Mouse (Mus musculus) T-helper 17 cell (primary cell): ENCODE measurements around the gene Sfxn5.

Experiments
- in situ Hi-C, 2 experiments: fragments of 300-600 bp; cut with MboI, MseI; formaldehyde crosslinking; loops; 1 replicate in 1 of 2; 2 replicates in 1 of 2; pipeline ENCODE4 v1.15.1; 2025; ENCODE audit warnings: high pct_unique_total_duplicates in 2 of 2

Gene Sfxn5

DNA sequence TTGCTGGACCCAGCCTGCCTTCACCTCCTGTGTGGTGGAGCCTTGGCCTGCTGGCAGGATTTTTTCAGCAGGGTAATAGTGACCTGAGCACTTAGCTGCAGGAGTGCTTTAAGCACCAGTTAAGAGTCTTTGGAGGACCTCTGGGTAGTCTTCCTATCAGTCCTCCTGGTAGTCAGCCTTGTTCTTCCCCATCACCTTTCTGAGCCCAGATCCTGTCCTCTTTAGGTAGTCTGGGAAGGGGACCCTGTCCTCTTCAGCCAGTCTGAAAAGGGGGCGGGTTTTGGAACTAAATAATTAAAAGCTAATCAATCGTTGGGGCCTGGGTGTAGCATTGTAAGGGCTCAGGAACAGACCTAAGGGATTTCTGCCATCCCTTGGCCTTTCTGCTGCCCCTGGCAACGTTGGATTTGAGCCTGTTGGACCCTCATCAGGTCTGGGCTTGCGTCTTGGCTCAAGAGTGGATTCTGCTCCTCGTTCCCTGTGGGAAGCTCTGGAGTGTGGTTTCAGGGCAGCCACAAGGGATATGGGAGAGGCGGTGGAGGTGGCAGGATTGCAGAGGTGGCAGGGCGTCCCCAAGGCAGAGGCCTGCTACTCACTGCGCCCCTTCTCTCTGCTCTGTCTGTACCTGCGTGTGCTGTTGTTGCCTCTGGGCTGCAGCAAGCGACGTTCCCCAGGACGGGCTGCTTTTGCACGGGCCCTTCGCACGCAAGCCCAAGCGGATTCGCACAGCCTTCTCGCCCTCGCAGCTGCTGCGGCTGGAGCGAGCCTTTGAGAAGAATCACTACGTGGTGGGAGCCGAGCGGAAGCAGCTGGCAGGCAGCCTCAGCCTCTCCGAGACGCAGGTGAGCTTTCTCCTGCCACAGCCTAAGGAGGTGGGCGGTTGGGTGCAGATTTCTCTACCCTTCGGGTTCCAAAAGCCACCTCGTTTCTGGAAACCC, 139.6 kb downstream of the Sfxn5 start:
- in situ Hi-C loops = no loop called here

DNA sequence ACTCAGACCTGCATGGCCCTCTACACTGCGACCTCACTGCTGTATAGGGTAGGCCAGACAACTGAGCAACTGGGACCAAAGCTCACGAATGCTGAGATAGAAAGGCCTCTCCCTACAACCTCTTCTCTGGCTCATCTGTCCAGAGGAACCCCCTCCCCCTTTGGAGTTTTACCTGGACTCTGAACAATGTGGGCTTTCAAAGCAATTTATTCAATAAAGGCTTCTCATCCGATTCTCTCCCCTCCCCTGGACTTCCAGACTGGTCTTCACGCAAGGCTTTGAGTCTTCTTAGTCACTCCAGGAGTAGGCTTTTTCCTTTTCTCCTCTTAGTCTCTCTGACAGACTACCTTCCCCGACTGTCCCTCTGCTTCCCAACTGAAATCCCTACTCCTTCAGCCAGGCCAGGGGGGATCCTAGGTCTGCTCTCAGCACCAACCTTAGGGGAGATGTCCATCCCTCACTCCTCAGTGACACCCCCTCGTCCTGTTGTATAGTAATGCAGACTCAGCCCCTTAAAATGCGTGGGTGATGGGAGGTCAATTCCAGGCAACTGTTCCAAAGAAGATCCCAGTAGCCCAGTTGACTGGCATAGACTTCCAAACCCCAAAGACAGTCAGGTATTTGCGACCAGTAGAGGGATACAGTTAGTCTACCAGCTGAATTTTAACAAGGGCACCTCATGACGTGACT, 141.3 kb downstream of the Sfxn5 start:
- in situ Hi-C loops = no loop called here

DNA sequence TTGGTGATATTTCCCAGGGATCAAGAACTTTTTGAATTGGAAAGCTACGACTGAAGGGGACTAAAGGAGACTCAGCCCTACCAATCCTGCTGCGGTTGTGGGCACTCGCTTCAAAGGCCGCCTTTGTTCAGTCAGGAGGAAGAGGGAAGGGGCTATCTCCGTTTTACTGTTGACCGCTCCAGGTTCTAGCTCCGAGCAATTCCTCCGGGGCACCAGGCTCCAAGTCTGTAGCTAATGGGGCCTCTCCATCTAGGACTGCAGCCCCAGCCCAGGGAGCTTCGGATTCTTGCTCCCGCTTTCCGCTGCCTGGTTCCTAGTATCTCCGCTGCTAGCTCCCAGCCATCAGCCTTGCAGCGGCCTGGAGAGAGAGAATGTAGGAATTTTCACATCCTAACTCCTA, 142.6 kb downstream of the Sfxn5 start:
- in situ Hi-C loops = no loop called here

DNA sequence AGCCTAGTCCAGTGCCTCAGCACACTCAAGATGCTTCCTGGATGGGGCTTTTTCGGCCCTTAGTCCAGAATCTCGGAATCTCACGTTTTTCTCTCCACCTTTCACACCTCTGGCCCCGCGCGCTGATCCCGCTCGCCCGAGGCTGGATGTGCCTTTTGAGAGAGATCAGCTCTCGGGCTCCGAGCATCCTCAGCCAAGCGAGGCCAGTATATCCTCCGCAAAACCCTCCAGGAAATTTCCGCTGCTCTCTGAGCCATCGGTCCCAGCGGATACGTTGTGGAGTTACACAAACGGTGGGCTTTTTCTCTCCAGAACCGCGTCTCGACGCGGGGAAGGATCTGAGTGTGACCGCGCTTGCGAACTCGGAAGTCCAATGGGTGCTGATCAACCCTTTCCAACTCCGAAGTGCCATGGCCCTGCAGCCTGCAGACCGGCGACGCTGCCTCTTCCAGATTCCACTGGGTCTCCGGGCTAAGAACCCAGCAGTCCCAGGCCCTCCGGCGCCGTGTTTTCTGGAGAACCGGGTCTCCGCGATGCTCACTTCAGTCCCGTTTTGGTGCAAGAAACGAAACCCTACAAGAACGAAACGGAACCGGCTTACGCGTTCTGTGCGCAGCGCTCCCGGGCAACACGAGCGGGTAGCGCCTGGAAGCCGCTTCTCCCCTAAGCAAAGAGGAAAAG, 143.2 kb downstream of the Sfxn5 start:
- in situ Hi-C loops = loop anchor here in 1 of 2 experiments (5.0 kb wide), 1 partner anchor 63 kb away; no protein-coding TSS in a partner anchor

DNA sequence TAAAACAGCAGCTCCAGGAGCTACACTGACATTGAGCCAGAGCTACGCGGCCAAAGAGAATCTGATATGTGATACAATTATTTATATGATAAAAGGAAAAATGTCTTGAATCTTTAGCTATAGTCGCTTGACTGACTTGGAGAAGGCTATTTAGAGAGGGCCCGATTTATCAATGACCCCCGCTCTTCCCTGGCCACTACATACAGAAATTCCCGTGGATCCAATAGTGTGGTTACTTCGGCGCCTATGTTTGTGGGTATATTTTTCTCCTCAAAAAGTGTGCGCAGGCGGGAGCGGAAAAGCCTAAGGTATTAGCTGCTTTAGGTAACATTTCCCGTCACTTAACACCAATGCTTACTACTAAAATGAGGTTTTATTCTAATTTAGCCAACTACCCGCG, 143.9 kb downstream of the Sfxn5 start:
- in situ Hi-C loops = loop anchor here in 1 of 2 experiments (5.0 kb wide), 1 partner anchor 62 kb away; no protein-coding TSS in a partner anchor

DNA sequence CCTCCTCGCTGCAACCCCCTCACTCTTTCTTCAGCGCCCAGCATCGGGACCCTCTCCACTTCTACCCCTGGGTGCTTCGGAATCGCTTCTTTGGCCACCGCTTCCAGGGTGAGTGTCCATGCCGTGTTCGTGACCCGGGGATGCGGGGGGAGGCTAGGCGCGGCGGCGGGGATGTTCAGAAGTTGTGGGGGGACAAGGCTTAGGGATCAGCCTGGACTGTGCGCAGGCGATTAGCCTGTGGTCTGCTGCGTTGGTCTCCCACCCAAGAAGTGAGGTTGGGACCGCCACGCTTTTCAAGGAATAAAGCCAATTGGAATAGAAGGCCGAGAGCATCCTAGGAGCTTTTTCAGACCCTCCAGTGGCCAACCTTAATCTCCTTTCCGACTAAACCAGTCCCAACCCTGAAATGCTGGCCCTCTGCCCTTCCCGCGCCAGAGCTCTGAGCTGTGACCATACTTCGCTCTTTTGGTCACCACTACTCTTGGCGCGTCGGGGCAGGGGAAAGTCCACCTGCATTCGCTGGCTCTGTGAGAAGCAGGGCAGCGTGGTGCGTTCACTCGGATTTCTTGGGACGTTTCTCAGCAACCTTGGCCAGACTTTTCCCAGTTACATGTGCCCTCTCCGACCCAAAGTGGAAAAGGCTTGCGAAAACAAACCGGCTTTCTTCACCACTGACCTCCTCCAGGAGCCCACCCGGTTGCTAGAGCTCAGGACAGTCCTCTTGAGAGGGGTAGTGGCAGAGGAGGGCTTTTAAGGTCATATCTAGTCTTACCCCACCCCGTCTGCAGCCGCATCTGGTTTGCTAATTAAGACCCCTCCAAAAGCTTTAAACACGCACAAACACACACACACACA, 144.7 kb downstream of the Sfxn5 start:
- in situ Hi-C loops = loop anchor here in 1 of 2 experiments (5.0 kb wide), 1 partner anchor 61 kb away; no protein-coding TSS in a partner anchor

DNA sequence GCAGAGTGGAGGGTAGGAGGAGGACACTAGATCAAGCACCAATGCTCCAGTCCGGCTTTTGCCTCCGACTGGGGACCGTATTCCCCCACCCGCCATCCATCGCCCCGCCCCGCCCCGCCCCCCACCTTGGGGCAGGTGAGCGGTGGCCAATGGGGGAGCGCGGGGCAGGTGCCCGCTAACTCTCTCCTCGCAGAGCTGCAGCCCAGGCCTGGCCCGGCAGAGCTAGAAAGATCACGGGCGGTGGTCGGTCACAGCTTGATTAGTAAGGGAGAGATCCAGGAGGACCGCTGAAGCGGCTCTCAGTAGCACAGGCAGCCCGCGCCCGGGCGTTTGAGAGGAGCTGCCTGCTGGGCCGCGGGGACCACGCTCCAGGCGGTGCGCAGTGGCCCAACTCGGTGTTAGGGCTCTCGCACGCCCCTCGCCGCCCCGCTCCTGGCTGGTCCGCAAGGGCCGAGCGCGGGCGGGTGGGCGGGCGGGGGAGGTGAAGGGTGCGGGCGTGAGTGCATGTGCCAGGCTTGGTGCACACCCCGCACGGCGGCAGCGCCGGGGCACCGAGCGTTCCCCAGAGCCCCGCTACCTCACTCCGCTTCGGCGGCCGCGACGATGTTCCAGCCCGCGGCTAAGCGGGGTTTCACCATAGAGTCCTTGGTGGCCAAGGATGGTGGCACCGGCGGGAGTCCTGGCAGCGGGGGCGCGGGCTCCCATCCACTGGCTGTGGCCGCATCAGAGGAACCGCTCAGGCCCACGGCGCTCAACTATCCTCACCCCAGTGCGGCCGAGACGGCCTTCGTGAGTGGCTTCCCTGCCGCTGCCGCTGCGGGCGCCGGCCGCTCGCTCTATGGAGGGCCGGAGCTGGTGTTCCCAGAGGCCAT, 145.6 kb downstream of the Sfxn5 start, which contains the start of gene Emx1:
Gene Emx1, plus strand, starts transcription at position 99 of the 872 bp plus-strand sequence.
- in situ Hi-C loops = loop anchor here in 1 of 2 experiments (5.0 kb wide), 1 partner anchor 60 kb away; no protein-coding TSS in a partner anchor

DNA sequence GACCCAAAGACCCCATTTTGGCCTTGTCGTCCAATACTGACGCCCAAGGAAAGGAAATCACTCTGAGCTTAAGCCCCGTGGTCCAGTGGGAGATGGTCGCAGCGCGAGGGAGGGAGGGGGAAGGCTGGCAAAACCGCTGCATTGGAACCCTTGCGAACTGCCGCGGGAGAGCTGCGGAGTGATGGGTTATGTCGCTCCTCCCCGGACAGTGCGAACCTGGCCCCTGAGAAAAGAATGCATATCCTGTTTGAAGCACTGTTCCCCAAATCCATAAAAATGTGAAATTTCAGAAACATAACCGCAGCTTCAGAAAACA, 146.5 kb downstream of the Sfxn5 start:
- in situ Hi-C loops = loop anchor here in 1 of 2 experiments (5.0 kb wide), 1 partner anchor 59 kb away; no protein-coding TSS in a partner anchor

DNA sequence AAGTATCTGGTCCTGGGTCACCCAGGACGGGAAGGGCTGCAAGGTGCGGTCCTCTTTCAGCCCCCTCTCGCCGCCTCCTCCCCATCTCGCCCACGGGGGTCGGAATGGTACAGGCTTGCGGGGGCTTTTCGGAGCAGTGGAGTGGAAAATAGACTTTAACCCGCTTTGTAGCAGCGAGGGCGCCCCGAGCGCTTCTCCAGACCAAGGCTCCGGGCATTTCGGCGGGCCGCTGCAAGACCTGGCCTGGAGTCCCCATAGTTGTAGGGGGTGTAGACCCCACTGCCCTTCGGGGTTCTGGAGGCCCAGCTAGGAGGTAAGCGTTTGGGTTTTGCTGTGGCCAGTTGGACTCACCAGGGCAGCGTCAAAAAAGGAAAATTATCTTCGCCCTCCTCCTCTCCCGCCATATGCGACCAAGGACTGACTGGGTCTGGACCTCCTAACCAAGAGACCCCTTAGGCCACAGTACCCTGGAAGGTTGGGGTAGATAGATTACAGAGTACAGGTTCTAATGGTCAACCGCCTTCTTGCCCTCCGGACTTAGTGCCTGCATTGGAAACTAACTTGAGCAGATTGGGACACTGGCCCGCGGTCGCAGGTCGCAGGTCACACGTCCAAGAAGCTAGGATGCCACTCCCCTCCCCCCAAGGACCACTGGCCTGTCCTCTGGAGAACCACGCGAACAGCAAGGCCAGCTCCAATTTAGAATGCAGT, 147.0 kb downstream of the Sfxn5 start:
- in situ Hi-C loops = loop anchor here in 1 of 2 experiments (5.0 kb wide), 1 partner anchor 59 kb away; no protein-coding TSS in a partner anchor

DNA sequence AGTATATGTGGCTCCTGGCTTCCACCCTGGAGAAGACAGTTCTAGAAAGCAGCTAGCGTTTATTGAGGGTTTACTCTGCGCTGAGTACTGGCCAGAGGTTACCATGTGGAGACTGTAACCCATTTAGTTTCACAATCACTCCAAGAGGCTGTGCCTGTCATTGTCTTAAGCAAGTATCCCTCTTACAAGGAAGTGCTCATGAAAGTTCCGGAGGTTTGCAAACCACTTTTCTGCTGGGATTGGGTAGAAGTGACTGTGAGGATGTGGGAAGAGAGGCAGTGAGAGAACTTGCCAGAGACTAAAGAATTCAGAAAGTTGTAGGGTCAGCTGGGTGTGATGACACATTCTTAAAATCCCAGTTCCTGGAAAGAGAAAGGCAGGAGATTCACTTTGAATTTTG, 149.3 kb downstream of the Sfxn5 start:
- in situ Hi-C loops = no loop called here

DNA sequence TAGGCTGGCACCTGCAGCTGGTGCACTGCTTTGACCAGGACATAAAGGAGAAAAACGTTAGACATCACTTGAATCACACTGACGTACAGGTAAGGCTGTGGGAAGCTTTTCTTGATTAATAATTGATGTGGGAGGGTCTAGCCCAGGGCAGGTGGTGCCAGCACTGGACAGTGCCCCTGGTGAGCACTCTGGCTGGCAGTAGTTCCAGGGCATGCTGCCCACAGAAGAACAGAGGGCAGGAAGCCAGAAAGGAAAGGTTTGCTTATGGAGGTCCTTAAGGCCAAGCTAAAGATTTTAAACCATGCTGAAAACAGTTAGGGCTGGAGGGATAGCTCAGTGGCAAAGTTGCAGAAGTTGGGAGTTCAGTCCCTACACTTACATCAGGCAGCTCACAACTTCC, 153.2 kb downstream of the Sfxn5 start:
- in situ Hi-C loops = no loop called here

DNA sequence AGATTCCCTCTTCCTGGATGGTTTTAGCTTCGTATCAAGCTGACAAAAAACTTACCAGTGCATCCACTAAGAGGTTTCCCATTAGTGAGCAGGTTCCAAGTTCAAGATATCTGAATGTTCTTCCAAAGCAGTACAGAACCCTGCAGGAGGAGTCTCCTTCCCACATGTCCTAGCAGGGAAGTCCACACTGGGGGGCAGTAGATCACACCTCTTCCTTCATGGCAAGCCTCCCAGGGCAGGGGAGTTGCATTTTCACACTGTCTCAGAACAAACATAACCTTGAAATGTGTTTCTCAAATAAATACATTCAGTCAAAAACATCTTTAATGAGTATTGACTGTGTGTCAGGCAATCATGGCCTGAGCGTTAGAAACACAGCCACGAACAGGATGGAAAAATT, 153.7 kb downstream of the Sfxn5 start:
- in situ Hi-C loops = no loop called here

DNA sequence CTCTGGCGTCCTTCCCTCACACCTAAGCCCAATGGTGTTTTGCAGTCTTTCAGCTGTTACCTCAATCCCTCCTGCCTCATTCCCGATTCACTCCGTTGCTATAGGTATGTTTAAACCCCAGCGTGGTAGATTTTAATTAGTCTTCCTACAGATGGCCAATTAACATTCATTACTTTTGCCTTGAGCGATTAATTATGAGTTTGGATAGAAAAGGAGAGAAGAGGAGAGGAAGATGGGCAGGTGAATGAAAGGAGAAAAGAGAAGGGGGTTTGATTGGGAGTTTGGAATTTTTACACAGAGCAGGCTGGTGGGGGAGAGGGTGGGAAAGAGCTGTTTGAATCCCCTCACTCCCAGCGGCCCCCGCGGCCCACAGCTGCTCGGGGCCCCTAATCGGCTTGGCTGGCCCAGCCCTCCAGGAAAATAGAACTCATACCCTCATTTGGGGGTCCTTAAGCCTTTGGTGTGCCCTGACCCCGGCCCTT, 167.7 kb downstream of the Sfxn5 start:
- in situ Hi-C loops = no loop called here
